Mouse (Mus musculus): ENCODE data around the gene Slc25a31. TPM values are rescaled to one million over a fixed set of nuclear protein-coding genes. Genes with fewer than 3 reads are reported as not detected.

Gene Slc25a31
- polyA plus RNA-seq, 1 experiment from 2014 or later, result 0.65 TPM

- peak; percentile 84 for ATAC-seq (ENCODE audit: low read depth)
These were observed 14.2 kb upstream of the Slc25a31 start for GRCm38 (mm10) chr3:40694438-40694837.

GRCm38 (mm10) chr3:40695162-40695561, 13.5 kb upstream of the Slc25a31 start:
- no peaks in the 10 kb centered on the region for H3K9me3 ChIP-seq (ENCODE audit: control insufficient read depth, low read length)
- no peaks in the 10 kb centered on the region for H3K27me3 ChIP-seq (replicated peaks; ENCODE audit: control insufficient read depth, insufficient read depth, low read length)
- ATAC-seq (ENCODE audit: low read depth) (no peak), DNase-seq (ENCODE audit: low spot score) (no peak)
- H3K4me2 ChIP-seq (ENCODE audit: low read depth, low read length), result no peak overlapping the region
- H3K9ac ChIP-seq (ENCODE audit: low read depth, low read length), result no peak overlapping the region
- H3K4me3 ChIP-seq (ENCODE audit: low read depth, low read length), result no peak overlapping the region
- WGBS, result 86% methylated on average over 2 of the region's 2 CpGs
- no peaks in the 10 kb centered on the region for H3K4me1 ChIP-seq (ENCODE audit: control insufficient read depth, insufficient read depth, low read length)
- H3K27ac ChIP-seq (replicated peaks; ENCODE audit: low read depth, low read length), result no peak overlapping the region
- peaks cover 28% of the 10 kb centered on the region; the same call in 1 of the 2 replicates for H3K36me3 ChIP-seq (ENCODE audit: control insufficient read depth, insufficient read depth, low read length)

More at GRCm38 (mm10) chr3:40694438-40694837, 14.2 kb upstream of the Slc25a31 start:
- Histone ChIP-seq H3K27me3 (replicated peaks; ENCODE audit: control insufficient read depth, insufficient read depth, low read length) (no peaks in the 10 kb centered on the region), H3K4me3 (ENCODE audit: low read depth, low read length) (no peak overlapping the region), H3K9me3 (ENCODE audit: control insufficient read depth, low read length) (no peaks in the 10 kb centered on the region), H3K36me3 (ENCODE audit: control insufficient read depth, insufficient read depth, low read length) (peaks cover 25% of the 10 kb centered on the region; the same call in 1 of the 2 replicates), H3K9ac (ENCODE audit: low read depth, low read length) (no peak overlapping the region), H3K27ac (replicated peaks; ENCODE audit: low read depth, low read length) (no peak overlapping the region), H3K4me2 (ENCODE audit: low read depth, low read length) (no peak overlapping the region), H3K4me1 (ENCODE audit: control insufficient read depth, insufficient read depth, low read length) (no peaks in the 10 kb centered on the region)
- peak; percentile 81 for DNase-seq (ENCODE audit: low spot score)
- 51% methylated on average over 2 of the region's 2 CpGs for WGBS

GRCm38 (mm10) chr3:40698834-40699233, 9.8 kb upstream of the Slc25a31 start:
- Histone ChIP-seq H3K4me1 (ENCODE audit: control insufficient read depth, insufficient read depth, low read length) (no peaks in the 10 kb centered on the region), H3K9ac (ENCODE audit: low read depth, low read length) (no peak overlapping the region), H3K27me3 (replicated peaks; ENCODE audit: control insufficient read depth, insufficient read depth, low read length) (no peaks in the 10 kb centered on the region), H3K27ac (replicated peaks; ENCODE audit: low read depth, low read length) (no peak overlapping the region), H3K4me3 (ENCODE audit: low read depth, low read length) (no peak overlapping the region), H3K9me3 (ENCODE audit: control insufficient read depth, low read length) (no peaks in the 10 kb centered on the region), H3K36me3 (ENCODE audit: control insufficient read depth, insufficient read depth, low read length) (peaks cover 28% of the 10 kb centered on the region), H3K4me2 (ENCODE audit: low read depth, low read length) (no peak overlapping the region)
- no peak for DNase-seq (ENCODE audit: low spot score)
- ATAC-seq (ENCODE audit: low read depth), result no peak
- 76% methylated on average over 3 of the region's 3 CpGs for WGBS

- Histone ChIP-seq H3K4me2 (ENCODE audit: low read depth, low read length) (no peak overlapping the region), H3K9ac (ENCODE audit: low read depth, low read length) (no peak overlapping the region), H3K9me3 (ENCODE audit: control insufficient read depth, low read length) (no peaks in the 10 kb centered on the region), H3K36me3 (ENCODE audit: control insufficient read depth, insufficient read depth, low read length) (peaks cover 6% of the 10 kb centered on the region; the same call in 1 of the 2 replicates), H3K4me1 (ENCODE audit: control insufficient read depth, insufficient read depth, low read length) (no peaks in the 10 kb centered on the region), H3K4me3 (ENCODE audit: low read depth, low read length) (no peak overlapping the region), H3K27ac (replicated peaks; ENCODE audit: low read depth, low read length) (no peak overlapping the region), H3K27me3 (replicated peaks; ENCODE audit: control insufficient read depth, insufficient read depth, low read length) (no peaks in the 10 kb centered on the region)
- DNase-seq (ENCODE audit: low spot score) (no peak), ATAC-seq (ENCODE audit: low read depth) (no peak)
- 77% methylated on average over 5 of the region's 5 CpGs for WGBS
These were observed 3.7 kb upstream of the Slc25a31 start for GRCm38 (mm10) chr3:40704816-40705430.

- Histone ChIP-seq H3K27me3 (replicated peaks; ENCODE audit: control insufficient read depth, insufficient read depth, low read length) (no peaks in the 10 kb centered on the region), H3K9me3 (ENCODE audit: control insufficient read depth, low read length) (no peaks in the 10 kb centered on the region), H3K4me3 (ENCODE audit: low read depth, low read length) (no peak overlapping the region), H3K27ac (replicated peaks; ENCODE audit: low read depth, low read length) (no peak overlapping the region), H3K36me3 (ENCODE audit: control insufficient read depth, insufficient read depth, low read length) (no peaks in the 10 kb centered on the region), H3K4me1 (ENCODE audit: control insufficient read depth, insufficient read depth, low read length) (no peaks in the 10 kb centered on the region), H3K4me2 (ENCODE audit: low read depth, low read length) (no peak overlapping the region), H3K9ac (ENCODE audit: low read depth, low read length) (no peak overlapping the region)
- ATAC-seq (ENCODE audit: low read depth) (no peak), DNase-seq (ENCODE audit: low spot score) (no peak)
- WGBS, result 62% methylated on average over 1 of the region's 1 CpGs
These were observed 7.4 kb downstream of the Slc25a31 start for GRCm38 (mm10) chr3:40716056-40716455.

GRCm38 (mm10) chr3:40719022-40719421, 10.4 kb downstream of the Slc25a31 start:
- H3K4me1 ChIP-seq (ENCODE audit: control insufficient read depth, insufficient read depth, low read length), result no peaks in the 10 kb centered on the region
- H3K4me2 ChIP-seq (ENCODE audit: low read depth, low read length), result no peak overlapping the region
- no peaks in the 10 kb centered on the region for H3K9me3 ChIP-seq (ENCODE audit: control insufficient read depth, low read length)
- 87% methylated on average over 3 of the region's 3 CpGs for WGBS
- H3K9ac ChIP-seq (ENCODE audit: low read depth, low read length), result no peak overlapping the region
- H3K4me3 ChIP-seq (ENCODE audit: low read depth, low read length), result no peak overlapping the region
- H3K27ac ChIP-seq (replicated peaks; ENCODE audit: low read depth, low read length), result no peak overlapping the region
- no peaks in the 10 kb centered on the region for H3K27me3 ChIP-seq (replicated peaks; ENCODE audit: control insufficient read depth, insufficient read depth, low read length)
- ATAC-seq (ENCODE audit: low read depth) (no peak), DNase-seq (ENCODE audit: low spot score) (no peak)
- no peaks in the 10 kb centered on the region for H3K36me3 ChIP-seq (ENCODE audit: control insufficient read depth, insufficient read depth, low read length)

GRCm38 (mm10) chr3:40738381-40738912, 29.8 kb downstream of the Slc25a31 start:
- Histone ChIP-seq H3K4me3 (ENCODE audit: low read depth, low read length) (no peak overlapping the region), H3K27ac (replicated peaks; ENCODE audit: low read depth, low read length) (no peak overlapping the region), H3K36me3 (ENCODE audit: control insufficient read depth, insufficient read depth, low read length) (no peaks in the 10 kb centered on the region), H3K27me3 (replicated peaks; ENCODE audit: control insufficient read depth, insufficient read depth, low read length) (no peaks in the 10 kb centered on the region), H3K9ac (ENCODE audit: low read depth, low read length) (no peak overlapping the region), H3K9me3 (ENCODE audit: control insufficient read depth, low read length) (no peaks in the 10 kb centered on the region), H3K4me2 (ENCODE audit: low read depth, low read length) (no peak overlapping the region), H3K4me1 (ENCODE audit: control insufficient read depth, insufficient read depth, low read length) (no peaks in the 10 kb centered on the region)
- DNase-seq (ENCODE audit: low spot score), result no peak
- no peak for ATAC-seq (ENCODE audit: low read depth)
- WGBS, result 78% methylated on average over 6 of the region's 6 CpGs

GRCm38 (mm10) chr3:40744024-40744835, 35.6 kb downstream of the Slc25a31 start, which contains the start of gene Hspa4l:
TSS of gene Hspa4l (plus strand) at chr3:40744495.
- Histone ChIP-seq H3K9me3 (ENCODE audit: control insufficient read depth, low read length) (no peaks in the 10 kb centered on the region), H3K4me1 (ENCODE audit: control insufficient read depth, insufficient read depth, low read length) (peaks cover 11% of the 10 kb centered on the region), H3K4me3 (ENCODE audit: low read depth, low read length) (peak within 1 kb of the TSS; percentile 71), H3K36me3 (ENCODE audit: control insufficient read depth, insufficient read depth, low read length) (no peaks in the 10 kb centered on the region), H3K27ac (replicated peaks; ENCODE audit: low read depth, low read length) (peak within 1 kb of the TSS; percentile 68), H3K27me3 (replicated peaks; ENCODE audit: control insufficient read depth, insufficient read depth, low read length) (peaks cover 8% of the 10 kb centered on the region; the same call in 1 of the 2 replicates), H3K9ac (ENCODE audit: low read depth, low read length) (peak within 1 kb of the TSS; percentile 72), H3K4me2 (ENCODE audit: low read depth, low read length) (peak within 1 kb of the TSS; percentile 94)
- 18% methylated on average over 16 of the region's 16 CpGs for WGBS
- peak; percentile 9 for DNase-seq (ENCODE audit: low spot score)
- ATAC-seq (ENCODE audit: low read depth), result no peak

Data from embryonic facial prominence, embryonic 14.5 days (tissue).